Mouse (Mus musculus) liver, embryonic 14.5 days (tissue): ENCODE results near the gene Clptm1l. TPM values are rescaled to one million over a fixed set of nuclear protein-coding genes. Genes with fewer than 3 reads are reported as not detected.

Source experiments
- ATAC-seq: fragments of 200-750 bp; cut with Nextera tagmentation; 2 replicates; pipeline ENCODE4 v1.8.0; 2017; ENCODE audit warnings: moderate number of reproducible peaks, mild to moderate bottlenecking, moderate library complexity; ENCODE audit not compliant: insufficient read depth
- DNase-seq, 3 experiments: peaks; one replicate each; pipeline ENCODE4 v3.0.0-alpha.2; 2012 to 2013; ENCODE audit warnings: low read depth in 3 of 3, low spot score in 3 of 3
- H3K27ac ChIP-seq: fragments of 300-500 bp; sonication (generic); 2 replicates; pipeline ENCODE4 v1.5.1; 2014; ENCODE audit warnings: moderate library complexity, mild to moderate bottlenecking, control low read depth, inconsistent platforms
- H3K27me3 ChIP-seq: fragments of 300-500 bp; sonication (generic); 2 replicates; pipeline ENCODE4 v1.6.1; 2014; ENCODE audit warnings: mild to moderate bottlenecking, low read length, moderate library complexity; ENCODE audit not compliant: control insufficient read depth, insufficient read depth
- H3K36me3 ChIP-seq: fragments of 300-500 bp; sonication (generic); replicated peaks from 2 replicates; pipeline ENCODE4 v1.6.1; 2014; ENCODE audit warnings: low read depth; ENCODE audit not compliant: control insufficient read depth, insufficient read depth
- H3K4me1 ChIP-seq, 2 experiments: fragments of 200-500 bp in 1 of 2; fragments of 300-500 bp in 1 of 2; sonication (generic) in 1 of 2; replicated peaks; 2 replicates each; pipeline ENCODE4 v1.6.1; 2012 to 2014; ENCODE audit warnings: antibody characterized with exemption in 1 of 2, inconsistent platforms in 1 of 2, low read length in 1 of 2; ENCODE audit not compliant: control insufficient read depth in 2 of 2, insufficient read depth in 2 of 2
- H3K4me2 ChIP-seq: fragments of 300-500 bp; sonication (generic); 2 replicates; pipeline ENCODE4 v1.6.1; 2014; ENCODE audit warnings: low read depth, mild to moderate bottlenecking, control low read depth, moderate library complexity
- H3K4me3 ChIP-seq, 2 experiments: fragments of 200-500 bp in 1 of 2; fragments of 300-500 bp in 1 of 2; sonication (generic) in 1 of 2; 2 replicates each; pipeline ENCODE4 v1.5.1; 2012 to 2014; ENCODE audit warnings: low read depth in 2 of 2, low read length in 2 of 2, mild to moderate bottlenecking in 2 of 2, control low read depth in 1 of 2, inconsistent platforms in 1 of 2, moderate library complexity in 1 of 2; ENCODE audit not compliant: insufficient read depth in 1 of 2
- H3K9ac ChIP-seq: fragments of 300-500 bp; sonication (generic); replicated peaks from 2 replicates; pipeline ENCODE4 v1.6.1; 2014; ENCODE audit warnings: mild to moderate bottlenecking, control low read depth, moderate library complexity
- H3K9me3 ChIP-seq: fragments of 300-500 bp; sonication (generic); 2 replicates; pipeline ENCODE4 v1.6.1; 2016; ENCODE audit warnings: low read length, mixed read lengths; ENCODE audit not compliant: control insufficient read depth
- CTCF ChIP-seq: IDR thresholded peaks from 2 replicates; pipeline ENCODE4 v1.5.1; 2016; ENCODE audit warnings: antibody characterized with exemption, low read depth, control low read depth
- EP300 ChIP-seq: IDR thresholded peaks from 2 replicates; pipeline ENCODE4 v1.6.1; 2016; ENCODE audit warnings: antibody characterized with exemption, low read depth
- WGBS: fragments of 180-500 bp; shearing (Covaris S2); extraction: QIAGEN DNeasy Blood & Tissue Kit; methylation state at CpG from one replicate; pipeline ENCODE4 v1.1.7; 2014; ENCODE audit not compliant: insufficient replicate concordance; 5-methylcytosine and 5-hydroxymethylcytosine counted together
- polyA plus RNA-seq, 2 experiments: library from polyadenylated mRNA; depleted of rRNA in 1 of 2; stranded (reverse) in 1 of 2; unstranded in 1 of 2; fragments of >200 nt; fragmentation: Nextera tagmentation in 1 of 2; extraction: Ambion mirVana in 1 of 2; gene quantifications; 2 replicates each; pipeline versions ENCODE4 v1.2.1 to v1.2.3; 2012 to 2014

Clptm1l gene
- 53.1 and 57.7 TPM in 2 replicates for polyA plus RNA-seq (2012; rRNA removed)
- 58.9 and 67.7 TPM in 2 replicates for polyA plus RNA-seq (2014; fragmentation: Nextera tagmentation; extraction: Ambion mirVana)

DNA sequence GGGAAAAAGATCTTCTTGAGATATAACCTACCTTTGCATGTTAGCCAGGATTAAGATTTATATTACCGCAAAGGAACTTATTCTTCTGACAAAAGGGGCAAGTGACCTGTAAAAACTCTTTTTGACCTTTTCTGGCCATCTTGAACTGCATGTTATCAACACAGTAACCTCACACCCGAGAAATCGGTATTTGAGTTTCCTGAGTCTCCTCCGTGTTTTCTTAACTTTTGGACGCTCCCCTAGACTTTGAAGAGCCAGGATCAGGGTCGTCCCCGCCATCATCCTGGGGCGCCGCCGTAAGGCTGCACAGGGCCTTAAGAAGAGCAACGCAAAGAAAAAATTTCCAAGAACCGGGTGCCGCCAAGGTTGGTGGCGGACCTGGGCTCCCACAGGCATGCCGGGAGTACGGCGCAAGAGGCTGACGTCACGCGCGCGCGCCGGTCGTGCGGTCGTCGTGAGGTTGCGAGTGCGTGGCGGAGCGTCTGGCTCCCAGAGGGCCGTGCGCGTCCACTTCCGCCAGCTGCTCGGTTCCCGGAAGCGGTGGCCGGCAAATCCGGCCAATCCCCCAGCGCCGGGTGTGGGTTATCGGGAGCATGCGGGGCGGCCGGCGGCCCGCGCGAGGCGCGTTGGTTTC is at the start of gene Clptm1l:
Gene Clptm1l (plus strand): TSS at position 485 of the 634 bp plus-strand sequence.
- WGBS, result under 1% methylated on average over 53 of the region's 53 CpGs
- ATAC-seq (peak; percentile 97), DNase-seq (peak; percentile 85 to 88 (median 87))
- Histone ChIP-seq H3K9ac (peak within 1 kb of the TSS; percentile 76), H3K9me3 (no peaks in the 10 kb centered on the region), H3K27ac (peak within 1 kb of the TSS; percentile 58), H3K4me3 (peak within 1 kb of the TSS; percentile 82 to 93), H3K36me3 (peaks cover 15% of the 10 kb centered on the region), H3K27me3 (no peaks in the 10 kb centered on the region), H3K4me1 (peaks cover 10% of the 10 kb centered on the region in 2 experiments), H3K4me2 (peak within 1 kb of the TSS; percentile 96)
- TF ChIP-seq CTCF, result no peak
- TF ChIP-seq EP300, result no peak; the same call in 1 of the 2 replicates

GRCm38 (mm10) chr13:73564201-73564600 is 39.6 kb upstream of the Clptm1l start:
- Histone ChIP-seq H3K4me2 (no peak overlapping the region), H3K36me3 (no peaks in the 10 kb centered on the region), H3K9me3 (no peaks in the 10 kb centered on the region), H3K27me3 (no peaks in the 10 kb centered on the region), H3K27ac (no peak overlapping the region), H3K4me3 (no peak overlapping the region), H3K4me1 (no peaks in the 10 kb centered on the region), H3K9ac (no peak overlapping the region)
- no peak for ATAC-seq
- 56% methylated on average over 5 of the region's 5 CpGs for WGBS
- TF ChIP-seq EP300 (no peak), CTCF (no peak)
- DNase-seq, result no peak

DNA sequence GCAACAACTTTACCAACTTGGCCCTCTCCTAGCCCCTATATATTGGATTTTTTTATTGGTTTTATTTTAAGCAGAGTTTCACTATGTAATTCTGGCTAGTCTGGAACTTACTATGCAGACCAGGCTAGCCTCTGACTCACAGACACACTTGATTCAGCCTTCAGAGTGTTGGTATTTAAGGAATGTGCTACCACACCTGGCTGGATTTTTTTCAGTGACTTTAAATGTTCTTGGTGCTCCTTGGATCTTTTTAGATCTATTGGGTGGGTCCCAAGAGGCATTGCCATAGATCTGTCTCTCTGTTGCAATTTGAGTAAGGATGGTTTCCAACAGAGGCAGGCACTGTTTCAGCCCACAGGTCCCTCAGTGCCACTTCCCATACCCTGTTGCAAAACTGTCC is 28.8 kb upstream of the Clptm1l start:
- Histone ChIP-seq H3K9me3 (no peaks in the 10 kb centered on the region), H3K27ac (no peak overlapping the region), H3K27me3 (no peaks in the 10 kb centered on the region), H3K4me2 (no peak overlapping the region), H3K9ac (no peak overlapping the region), H3K4me3 (no peak overlapping the region), H3K4me1 (no peaks in the 10 kb centered on the region), H3K36me3 (no peaks in the 10 kb centered on the region)
- TF ChIP-seq CTCF (no peak), EP300 (no peak)
- no peak for DNase-seq
- ATAC-seq, result no peak

DNA sequence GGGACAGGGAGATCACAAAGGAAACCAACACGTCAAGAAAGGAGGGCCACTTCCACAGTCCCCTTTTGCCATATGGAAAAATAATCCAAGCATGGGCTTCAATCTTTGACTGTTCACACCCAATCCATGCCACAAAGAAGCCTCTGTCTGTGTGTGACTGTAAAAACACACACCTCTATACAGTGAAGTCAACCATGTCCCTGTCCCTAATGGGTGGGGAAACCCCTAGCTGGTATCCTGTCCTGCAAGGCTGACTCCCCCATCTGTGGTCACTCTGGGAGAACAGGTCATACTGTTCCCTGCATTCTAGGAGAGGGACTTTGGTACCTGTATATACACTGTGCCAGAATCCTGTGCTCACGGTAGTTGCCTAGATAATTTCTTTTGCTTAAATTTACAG is 26.5 kb upstream of the Clptm1l start:
- Histone ChIP-seq H3K27ac (no peak overlapping the region), H3K27me3 (no peaks in the 10 kb centered on the region), H3K9me3 (no peaks in the 10 kb centered on the region), H3K9ac (no peak overlapping the region), H3K4me3 (no peak overlapping the region), H3K4me2 (no peak overlapping the region), H3K36me3 (no peaks in the 10 kb centered on the region), H3K4me1 (no peaks in the 10 kb centered on the region)
- WGBS, result 57% methylated on average over 2 of the region's 2 CpGs
- DNase-seq (no peak), ATAC-seq (no peak)
- no peak for TF ChIP-seq EP300
- no peak for TF ChIP-seq CTCF

- H3K4me3 ChIP-seq, result no peak overlapping the region
- H3K4me1 ChIP-seq, result no peaks in the 10 kb centered on the region
- no peaks in the 10 kb centered on the region for H3K27me3 ChIP-seq
- no peak overlapping the region for H3K4me2 ChIP-seq
- H3K9ac ChIP-seq, result no peak overlapping the region
- TF ChIP-seq CTCF, result no peak
- TF ChIP-seq EP300, result no peak
- no peak for DNase-seq
- H3K9me3 ChIP-seq, result no peaks in the 10 kb centered on the region
- no peak for ATAC-seq
- H3K36me3 ChIP-seq, result no peaks in the 10 kb centered on the region
- 49% methylated on average over 3 of the region's 3 CpGs for WGBS
- no peak overlapping the region for H3K27ac ChIP-seq
Observed at GRCm38 (mm10) chr13:73591488-73591887, 12.3 kb upstream of the Clptm1l start.
